Mouse (Mus musculus): Measurements from ENCODE around the gene Cep104. TPM values are rescaled to one million over a fixed set of nuclear protein-coding genes. Genes with fewer than 3 reads are reported as not detected.

Cep104 gene
- polyA plus RNA-seq, 1 experiment from 2014 or later = 13.7 TPM

GRCm38 (mm10) chr4:153950372-153950771 lies 24.6 kb upstream of the Cep104 start:
- no peak overlapping the region for H3K4me3 ChIP-seq (ENCODE audit: control insufficient read depth in 1 of 2, insufficient read depth in 1 of 2, low read depth in 1 of 2, low read length in 2 of 2)
- no peaks in the 10 kb centered on the region for H3K36me3 ChIP-seq (ENCODE audit: control insufficient read depth, insufficient read depth, low read length)
- H3K27me3 ChIP-seq (ENCODE audit: control insufficient read depth, insufficient read depth, low read length) = peaks cover 33% of the 10 kb centered on the region
- no peak overlapping the region for H3K27ac ChIP-seq (replicated peaks in 1 of 2; ENCODE audit: control insufficient read depth in 1 of 2, insufficient read depth in 1 of 2, low read depth in 2 of 2, low read length in 2 of 2)
- ATAC-seq (ENCODE audit: insufficient number of reproducible peaks, insufficient read depth, low FRiP score, low read depth) = no peak
- no peaks in the 10 kb centered on the region for H3K4me1 ChIP-seq (ENCODE audit: control insufficient read depth in 2 of 2, insufficient read depth in 2 of 2, low read length in 2 of 2)
- H3K9ac ChIP-seq (ENCODE audit: low read length) = no peak overlapping the region
- no peak overlapping the region for H3K4me2 ChIP-seq (ENCODE audit: low read length)
- WGBS = 50% methylated on average over 2 of the region's 2 CpGs
- no peaks in the 10 kb centered on the region for H3K9me3 ChIP-seq (ENCODE audit: control insufficient read depth, low read length)

- no peak overlapping the region for H3K4me3 ChIP-seq (ENCODE audit: control insufficient read depth in 1 of 2, insufficient read depth in 1 of 2, low read depth in 1 of 2, low read length in 2 of 2)
- no peaks in the 10 kb centered on the region for H3K36me3 ChIP-seq (ENCODE audit: control insufficient read depth, insufficient read depth, low read length)
- no peak overlapping the region for H3K9ac ChIP-seq (ENCODE audit: low read length)
- H3K27me3 ChIP-seq (ENCODE audit: control insufficient read depth, insufficient read depth, low read length) = peaks cover 32% of the 10 kb centered on the region
- 50% methylated on average over 3 of the region's 3 CpGs for WGBS
- H3K27ac ChIP-seq (replicated peaks in 1 of 2; ENCODE audit: control insufficient read depth in 1 of 2, insufficient read depth in 1 of 2, low read depth in 2 of 2, low read length in 2 of 2) = no peak overlapping the region
- no peaks in the 10 kb centered on the region for H3K4me1 ChIP-seq (ENCODE audit: control insufficient read depth in 2 of 2, insufficient read depth in 2 of 2, low read length in 2 of 2)
- no peak overlapping the region for H3K4me2 ChIP-seq (ENCODE audit: low read length)
- no peak for ATAC-seq (ENCODE audit: insufficient number of reproducible peaks, insufficient read depth, low FRiP score, low read depth)
- H3K9me3 ChIP-seq (ENCODE audit: control insufficient read depth, low read length) = no peaks in the 10 kb centered on the region
Observed at GRCm38 (mm10) chr4:153951150-153951549, 23.8 kb upstream of the Cep104 start.

- 60% methylated on average over 5 of the region's 5 CpGs for WGBS
- Histone ChIP-seq H3K4me3 (ENCODE audit: control insufficient read depth in 1 of 2, insufficient read depth in 1 of 2, low read depth in 1 of 2, low read length in 2 of 2) (no peak overlapping the region), H3K4me2 (ENCODE audit: low read length) (no peak overlapping the region), H3K4me1 (ENCODE audit: control insufficient read depth in 2 of 2, insufficient read depth in 2 of 2, low read length in 2 of 2) (no peaks in the 10 kb centered on the region), H3K27ac (replicated peaks in 1 of 2; ENCODE audit: control insufficient read depth in 1 of 2, insufficient read depth in 1 of 2, low read depth in 2 of 2, low read length in 2 of 2) (no peak overlapping the region), H3K9ac (ENCODE audit: low read length) (no peak overlapping the region), H3K36me3 (ENCODE audit: control insufficient read depth, insufficient read depth, low read length) (no peaks in the 10 kb centered on the region), H3K27me3 (ENCODE audit: control insufficient read depth, insufficient read depth, low read length) (peaks cover 27% of the 10 kb centered on the region), H3K9me3 (ENCODE audit: control insufficient read depth, low read length) (no peaks in the 10 kb centered on the region)
- ATAC-seq (ENCODE audit: insufficient number of reproducible peaks, insufficient read depth, low FRiP score, low read depth) = no peak
Observed at GRCm38 (mm10) chr4:153951692-153952091, 23.3 kb upstream of the Cep104 start.

GRCm38 (mm10) chr4:153955651-153956050 lies 19.3 kb upstream of the Cep104 start:
- WGBS = 71% methylated on average over 8 of the region's 8 CpGs
- Histone ChIP-seq H3K4me3 (ENCODE audit: control insufficient read depth in 1 of 2, insufficient read depth in 1 of 2, low read depth in 1 of 2, low read length in 2 of 2) (no peak overlapping the region), H3K4me1 (ENCODE audit: control insufficient read depth in 2 of 2, insufficient read depth in 2 of 2, low read length in 2 of 2) (peaks cover 3 to 9% of the 10 kb centered on the region in 2 experiments; a peak in 3 of 4 replicates), H3K27ac (replicated peaks in 1 of 2; ENCODE audit: control insufficient read depth in 1 of 2, insufficient read depth in 1 of 2, low read depth in 2 of 2, low read length in 2 of 2) (no peak overlapping the region), H3K27me3 (ENCODE audit: control insufficient read depth, insufficient read depth, low read length) (peaks cover 20% of the 10 kb centered on the region), H3K4me2 (ENCODE audit: low read length) (no peak overlapping the region), H3K36me3 (ENCODE audit: control insufficient read depth, insufficient read depth, low read length) (peaks cover 14% of the 10 kb centered on the region), H3K9me3 (ENCODE audit: control insufficient read depth, low read length) (no peaks in the 10 kb centered on the region), H3K9ac (ENCODE audit: low read length) (no peak overlapping the region)
- no peak for ATAC-seq (ENCODE audit: insufficient number of reproducible peaks, insufficient read depth, low FRiP score, low read depth)

DNA sequence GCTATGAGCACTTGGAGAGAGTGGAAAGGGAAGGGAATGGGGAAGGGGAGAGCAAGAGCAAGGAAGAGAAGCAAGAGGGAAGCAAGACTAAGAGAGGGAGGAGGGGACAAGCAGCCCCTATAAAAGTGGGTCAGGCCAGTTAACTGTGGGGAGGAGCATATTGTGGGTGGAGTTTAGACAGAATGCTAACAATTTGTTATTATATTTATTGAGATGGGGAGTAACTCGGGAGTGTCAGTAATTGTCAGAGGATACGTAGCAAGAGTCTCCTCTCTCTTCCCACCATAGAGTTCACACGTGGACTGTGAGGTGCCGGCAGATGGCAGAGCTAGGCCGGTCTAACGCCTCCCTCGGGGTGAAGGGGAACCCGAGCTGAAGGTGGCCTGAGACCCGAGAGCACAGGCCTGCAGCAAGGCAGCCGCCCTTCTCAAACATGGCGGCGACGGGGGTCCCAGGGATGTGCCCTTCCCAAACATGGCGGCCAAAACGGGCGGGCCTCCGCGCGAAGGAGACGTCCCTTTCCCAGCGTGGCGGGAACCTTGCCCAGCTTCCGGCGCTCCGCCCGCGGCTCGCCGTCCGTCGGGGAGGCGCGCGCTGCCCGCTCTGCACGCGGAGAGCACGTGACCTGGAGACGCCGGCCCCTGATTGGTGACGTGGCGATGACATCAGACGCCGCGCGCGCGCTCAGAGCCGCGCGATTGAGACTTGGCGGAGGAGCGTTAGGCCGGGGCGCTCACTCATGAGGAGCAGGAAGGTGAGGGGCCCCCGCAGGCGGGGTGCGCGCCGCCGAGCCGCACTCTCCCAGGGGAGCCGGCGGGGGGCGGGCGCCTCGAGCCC lies 18.2 kb upstream of the Cep104 start, which contains the start of gene A430005L14Rik:
Gene A430005L14Rik, plus strand, starts transcription at position 669 of the 837 bp plus-strand sequence.
- ATAC-seq (ENCODE audit: insufficient number of reproducible peaks, insufficient read depth, low FRiP score, low read depth) = peak; percentile 94
- Histone ChIP-seq H3K4me1 (ENCODE audit: control insufficient read depth in 2 of 2, insufficient read depth in 2 of 2, low read length in 2 of 2) (peaks cover 3 to 9% of the 10 kb centered on the region in 2 experiments; a peak in 3 of 4 replicates), H3K9me3 (ENCODE audit: control insufficient read depth, low read length) (no peaks in the 10 kb centered on the region), H3K4me2 (ENCODE audit: low read length) (peak within 1 kb of the TSS; percentile 93), H3K4me3 (ENCODE audit: control insufficient read depth in 1 of 2, insufficient read depth in 1 of 2, low read depth in 1 of 2, low read length in 2 of 2) (peak within 1 kb of the TSS; percentile 84 to 98), H3K36me3 (ENCODE audit: control insufficient read depth, insufficient read depth, low read length) (peaks cover 25% of the 10 kb centered on the region), H3K27ac (replicated peaks in 1 of 2; ENCODE audit: control insufficient read depth in 1 of 2, insufficient read depth in 1 of 2, low read depth in 2 of 2, low read length in 2 of 2) (peak within 1 kb of the TSS; percentile 86 to 96), H3K9ac (ENCODE audit: low read length) (peak within 1 kb of the TSS; percentile 87), H3K27me3 (ENCODE audit: control insufficient read depth, insufficient read depth, low read length) (peaks cover 9% of the 10 kb centered on the region; the same call in 1 of the 2 replicates)
- WGBS = 2% methylated on average over 65 of the region's 67 CpGs

DNA sequence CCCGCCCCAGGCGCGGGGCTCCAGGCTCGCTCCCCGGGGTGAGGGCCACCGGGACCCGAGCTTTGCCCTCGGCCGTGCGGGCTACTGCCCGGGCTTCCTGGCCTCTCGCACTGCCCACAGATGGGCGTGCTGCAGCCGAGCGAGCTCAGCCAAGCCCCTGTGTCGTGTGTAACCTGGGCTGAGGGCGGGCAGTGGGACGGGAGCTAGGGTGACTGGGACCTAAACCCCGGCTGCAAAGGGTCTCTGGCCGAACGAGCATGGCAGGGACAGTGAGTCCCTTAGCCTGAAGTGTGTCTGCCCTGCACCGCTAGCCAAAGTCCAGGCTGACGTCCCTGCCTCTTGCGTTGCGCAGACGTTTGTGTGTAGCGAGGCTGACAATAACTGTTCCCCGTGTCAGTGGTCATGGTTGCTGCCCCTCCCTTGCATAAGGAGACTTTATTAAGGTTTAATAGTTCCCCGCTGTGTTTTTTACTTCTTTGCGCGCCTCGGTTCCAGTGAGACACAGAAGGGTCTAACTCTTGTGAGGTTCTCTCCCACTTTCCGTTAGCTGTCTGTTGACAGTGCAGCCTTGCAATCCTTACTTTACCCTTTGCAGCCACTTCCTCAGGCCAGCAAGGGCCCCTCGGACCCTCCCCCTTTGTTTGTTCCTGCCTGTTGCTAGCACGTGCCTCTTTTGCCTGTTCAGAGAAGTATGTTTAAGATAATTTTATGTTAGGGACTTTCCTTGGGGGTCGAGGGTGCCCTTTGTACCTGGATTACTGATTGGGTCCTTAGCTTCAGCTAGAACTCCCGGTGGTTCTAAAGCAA lies 17.3 kb upstream of the Cep104 start:
- WGBS = 0% methylated on average over 37 of the region's 37 CpGs
- ATAC-seq (ENCODE audit: insufficient number of reproducible peaks, insufficient read depth, low FRiP score, low read depth) = no peak; the same call in 1 of the 2 replicates
- H3K9me3 ChIP-seq (ENCODE audit: control insufficient read depth, low read length) = no peaks in the 10 kb centered on the region

DNA sequence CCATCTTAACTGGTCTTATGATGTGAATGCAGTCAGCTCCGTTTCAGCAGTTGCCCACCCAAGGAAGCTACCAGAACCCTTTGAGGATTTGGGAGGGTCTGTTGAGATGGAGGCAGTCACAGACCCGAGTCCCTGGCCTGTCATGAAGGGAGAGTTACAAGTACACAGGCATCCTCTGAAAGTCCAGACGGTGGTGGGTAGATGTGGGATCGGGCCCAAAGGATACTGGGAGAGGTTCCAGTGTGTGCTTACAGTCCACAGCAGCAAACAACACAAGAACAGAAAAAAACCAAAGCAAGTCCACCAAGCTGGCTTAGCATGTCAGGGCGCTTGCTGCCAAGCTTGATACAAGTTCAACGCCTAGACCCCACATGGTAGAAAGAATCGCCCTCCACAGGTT lies 12.4 kb upstream of the Cep104 start:
- H3K9me3 ChIP-seq (ENCODE audit: control insufficient read depth, low read length) = no peaks in the 10 kb centered on the region
- H3K27me3 ChIP-seq (ENCODE audit: control insufficient read depth, insufficient read depth, low read length) = no peaks in the 10 kb centered on the region
- H3K4me2 ChIP-seq (ENCODE audit: low read length) = no peak overlapping the region
- no peak for ATAC-seq (ENCODE audit: insufficient number of reproducible peaks, insufficient read depth, low FRiP score, low read depth)
- H3K27ac ChIP-seq (replicated peaks in 1 of 2; ENCODE audit: control insufficient read depth in 1 of 2, insufficient read depth in 1 of 2, low read depth in 2 of 2, low read length in 2 of 2) = no peak overlapping the region
- H3K9ac ChIP-seq (ENCODE audit: low read length) = no peak overlapping the region
- H3K4me3 ChIP-seq (ENCODE audit: control insufficient read depth in 1 of 2, insufficient read depth in 1 of 2, low read depth in 1 of 2, low read length in 2 of 2) = no peak overlapping the region
- H3K36me3 ChIP-seq (ENCODE audit: control insufficient read depth, insufficient read depth, low read length) = peaks cover 73% of the 10 kb centered on the region
- H3K4me1 ChIP-seq (ENCODE audit: control insufficient read depth in 2 of 2, insufficient read depth in 2 of 2, low read length in 2 of 2) = peaks cover 3 to 9% of the 10 kb centered on the region in 2 experiments; a peak in 3 of 4 replicates
- 78% methylated on average over 7 of the region's 7 CpGs for WGBS

More for the DNA sequence above, 17.3 kb upstream of the Cep104 start:
- peaks cover 3 to 9% of the 10 kb centered on the region in 2 experiments; a peak in 3 of 4 replicates for H3K4me1 ChIP-seq (ENCODE audit: control insufficient read depth in 2 of 2, insufficient read depth in 2 of 2, low read length in 2 of 2)
- peak overlapping the region; percentile 86 to 96 for H3K27ac ChIP-seq (replicated peaks in 1 of 2; ENCODE audit: control insufficient read depth in 1 of 2, insufficient read depth in 1 of 2, low read depth in 2 of 2, low read length in 2 of 2)
- peak overlapping the region; percentile 87 for H3K9ac ChIP-seq (ENCODE audit: low read length)
- peaks cover 5% of the 10 kb centered on the region; the same call in 1 of the 2 replicates for H3K27me3 ChIP-seq (ENCODE audit: control insufficient read depth, insufficient read depth, low read length)
- H3K36me3 ChIP-seq (ENCODE audit: control insufficient read depth, insufficient read depth, low read length) = peaks cover 34% of the 10 kb centered on the region
- peak overlapping the region; percentile 84 to 98 for H3K4me3 ChIP-seq (ENCODE audit: control insufficient read depth in 1 of 2, insufficient read depth in 1 of 2, low read depth in 1 of 2, low read length in 2 of 2)
- peak overlapping the region; percentile 93 for H3K4me2 ChIP-seq (ENCODE audit: low read length)

Data from heart, embryonic 14.5 days (tissue).